Mouse (Mus musculus): Measurements from ENCODE around the gene Fads3. TPM values are rescaled to one million over a fixed set of nuclear protein-coding genes. Genes with fewer than 3 reads are reported as not detected.

Gene Fads3
- polyA plus RNA-seq, 1 experiment, result 4.6 TPM

- no peak overlapping the region for H3K4me3 ChIP-seq (ENCODE audit: insufficient read depth, low read length)
- TF ChIP-seq POLR2A (IDR thresholded peaks at IDR 0.05; ENCODE audit: borderline replicate concordance, low read depth, low read length), result no peak
- no peak for TF ChIP-seq CTCF (IDR thresholded peaks at IDR 0.05; ENCODE audit: low read depth, low read length)
- 0 out of 2 replicates have a peak, but pooled peaks cover 5% of the 10 kb centered on the region for H3K4me1 ChIP-seq (ENCODE audit: control insufficient read depth, insufficient read depth, low read length)
- no peak overlapping the region for H3K27ac ChIP-seq (ENCODE audit: insufficient read depth, low read depth, low read length)
Measured at GRCm38 (mm10) chr19:10058352-10058825, 17.0 kb downstream of the Fads3 start.

GRCm38 (mm10) chr19:10058876-10059427 lies 17.6 kb downstream of the Fads3 start:
- no peak overlapping the region for H3K27ac ChIP-seq (ENCODE audit: insufficient read depth, low read depth, low read length)
- TF ChIP-seq CTCF (IDR thresholded peaks at IDR 0.05; ENCODE audit: low read depth, low read length), result no peak
- no peak overlapping the region for H3K4me3 ChIP-seq (ENCODE audit: insufficient read depth, low read length)
- H3K4me1 ChIP-seq (ENCODE audit: control insufficient read depth, insufficient read depth, low read length), result 0 out of 2 replicates have a peak, but pooled peaks cover 5% of the 10 kb centered on the region

GRCm38 (mm10) chr19:10059911-10060567 lies 18.7 kb downstream of the Fads3 start:
- H3K27ac ChIP-seq (ENCODE audit: insufficient read depth, low read depth, low read length), result no peak overlapping the region
- H3K4me1 ChIP-seq (ENCODE audit: control insufficient read depth, insufficient read depth, low read length), result peaks cover 12% of the 10 kb centered on the region
- TF ChIP-seq POLR2A (IDR thresholded peaks at IDR 0.05; ENCODE audit: borderline replicate concordance, low read depth, low read length), result no peak
- TF ChIP-seq CTCF (IDR thresholded peaks at IDR 0.05; ENCODE audit: low read depth, low read length), result peak; percentile 46; the same call in 1 of the 2 replicates
- H3K4me3 ChIP-seq (ENCODE audit: insufficient read depth, low read length), result no peak overlapping the region

GRCm38 (mm10) chr19:10060783-10061590 lies 19.6 kb downstream of the Fads3 start:
- Histone ChIP-seq H3K4me3 (ENCODE audit: insufficient read depth, low read length) (no peak overlapping the region), H3K27ac (ENCODE audit: insufficient read depth, low read depth, low read length) (no peak overlapping the region), H3K4me1 (ENCODE audit: control insufficient read depth, insufficient read depth, low read length) (peaks cover 12% of the 10 kb centered on the region)
- no peak for TF ChIP-seq CTCF (IDR thresholded peaks at IDR 0.05; ENCODE audit: low read depth, low read length)
- no peak for TF ChIP-seq POLR2A (IDR thresholded peaks at IDR 0.05; ENCODE audit: borderline replicate concordance, low read depth, low read length)

- H3K4me3 ChIP-seq (ENCODE audit: insufficient read depth, low read length), result no peak overlapping the region
- H3K4me1 ChIP-seq (ENCODE audit: control insufficient read depth, insufficient read depth, low read length), result peaks cover 12% of the 10 kb centered on the region
- TF ChIP-seq CTCF (IDR thresholded peaks at IDR 0.05; ENCODE audit: low read depth, low read length) (no peak), POLR2A (IDR thresholded peaks at IDR 0.05; ENCODE audit: borderline replicate concordance, low read depth, low read length) (no peak)
Measured at GRCm38 (mm10) chr19:10061624-10062023, 20.3 kb downstream of the Fads3 start.

GRCm38 (mm10) chr19:10062292-10062691 lies 20.9 kb downstream of the Fads3 start:
- Histone ChIP-seq H3K4me1 (ENCODE audit: control insufficient read depth, insufficient read depth, low read length) (peaks cover 12% of the 10 kb centered on the region), H3K4me3 (ENCODE audit: insufficient read depth, low read length) (no peak overlapping the region), H3K27ac (ENCODE audit: insufficient read depth, low read depth, low read length) (no peak overlapping the region)
- TF ChIP-seq POLR2A (IDR thresholded peaks at IDR 0.05; ENCODE audit: borderline replicate concordance, low read depth, low read length) (no peak), CTCF (IDR thresholded peaks at IDR 0.05; ENCODE audit: low read depth, low read length) (no peak)

More at GRCm38 (mm10) chr19:10061624-10062023, 20.3 kb downstream of the Fads3 start:
- H3K27ac ChIP-seq (ENCODE audit: insufficient read depth, low read depth, low read length), result no peak overlapping the region

- Histone ChIP-seq H3K4me3 (ENCODE audit: insufficient read depth, low read length) (no peak overlapping the region), H3K27ac (ENCODE audit: insufficient read depth, low read depth, low read length) (no peak overlapping the region), H3K4me1 (ENCODE audit: control insufficient read depth, insufficient read depth, low read length) (peaks cover 12% of the 10 kb centered on the region)
- no peak for TF ChIP-seq POLR2A (IDR thresholded peaks at IDR 0.05; ENCODE audit: borderline replicate concordance, low read depth, low read length)
- no peak for TF ChIP-seq CTCF (IDR thresholded peaks at IDR 0.05; ENCODE audit: low read depth, low read length)
Measured at GRCm38 (mm10) chr19:10062862-10063261, 21.5 kb downstream of the Fads3 start.

GRCm38 (mm10) chr19:10064173-10065012 lies 23.0 kb downstream of the Fads3 start:
- H3K4me1 ChIP-seq (ENCODE audit: control insufficient read depth, insufficient read depth, low read length), result peaks cover 7% of the 10 kb centered on the region
- H3K27ac ChIP-seq (ENCODE audit: insufficient read depth, low read depth, low read length), result no peak overlapping the region
- no peak for TF ChIP-seq CTCF (IDR thresholded peaks at IDR 0.05; ENCODE audit: low read depth, low read length)
- TF ChIP-seq POLR2A (IDR thresholded peaks at IDR 0.05; ENCODE audit: borderline replicate concordance, low read depth, low read length), result no peak
- H3K4me3 ChIP-seq (ENCODE audit: insufficient read depth, low read length), result no peak overlapping the region

- TF ChIP-seq CTCF (IDR thresholded peaks at IDR 0.05; ENCODE audit: low read depth, low read length) (no peak), POLR2A (IDR thresholded peaks at IDR 0.05; ENCODE audit: borderline replicate concordance, low read depth, low read length) (no peak)
- Histone ChIP-seq H3K27ac (ENCODE audit: insufficient read depth, low read depth, low read length) (no peak overlapping the region), H3K4me1 (ENCODE audit: control insufficient read depth, insufficient read depth, low read length) (peaks cover 7% of the 10 kb centered on the region), H3K4me3 (ENCODE audit: insufficient read depth, low read length) (no peak overlapping the region)
Measured at GRCm38 (mm10) chr19:10065465-10066188, 24.3 kb downstream of the Fads3 start.

Measured in bone marrow macrophage, adult 2 months (primary cell).